Mouse (Mus musculus): Measurements from ENCODE around the gene Gm10974. TPM values are rescaled to one million over a fixed set of nuclear protein-coding genes. Genes with fewer than 3 reads are reported as not detected.

Gm10974 gene
- polyA plus RNA-seq, 1 experiment from 2014 or later = not detected

- no peaks in the 10 kb centered on the region for H3K36me3 ChIP-seq
- no peak for DNase-seq (ENCODE audit: low spot score)
These were observed 4.3 kb downstream of the Gm10974 start for GRCm38 (mm10) chr7:66369934-66370445.

GRCm38 (mm10) chr7:66370970-66371369 is 5.3 kb downstream of the Gm10974 start:
- no peak for DNase-seq (ENCODE audit: low spot score)
- no peaks in the 10 kb centered on the region for H3K27me3 ChIP-seq (ENCODE audit: low read depth, poor library complexity, severe bottlenecking)
- H3K36me3 ChIP-seq = no peaks in the 10 kb centered on the region
- H3K4me1 ChIP-seq = no peaks in the 10 kb centered on the region
- 91% methylated on average over 6 of the region's 6 CpGs for WGBS
- H3K4me3 ChIP-seq = no peak overlapping the region
- H3K27ac ChIP-seq (replicated peaks) = no peak overlapping the region
- H3K9me3 ChIP-seq (replicated peaks) = no peaks in the 10 kb centered on the region

More at GRCm38 (mm10) chr7:66369934-66370445, 4.3 kb downstream of the Gm10974 start:
- Histone ChIP-seq H3K4me3 (no peak overlapping the region), H3K27me3 (ENCODE audit: low read depth, poor library complexity, severe bottlenecking) (no peaks in the 10 kb centered on the region), H3K27ac (replicated peaks) (no peak overlapping the region), H3K9me3 (replicated peaks) (no peaks in the 10 kb centered on the region), H3K4me1 (no peaks in the 10 kb centered on the region)
- WGBS = 78% methylated on average over 5 of the region's 5 CpGs

GRCm38 (mm10) chr7:66373391-66373790 is 7.7 kb downstream of the Gm10974 start:
- Histone ChIP-seq H3K36me3 (no peaks in the 10 kb centered on the region), H3K4me1 (peaks cover 6% of the 10 kb centered on the region; the same call in 1 of the 2 replicates), H3K9me3 (replicated peaks) (no peaks in the 10 kb centered on the region), H3K27me3 (ENCODE audit: low read depth, poor library complexity, severe bottlenecking) (no peaks in the 10 kb centered on the region), H3K27ac (replicated peaks) (no peak overlapping the region), H3K4me3 (no peak overlapping the region)
- DNase-seq (ENCODE audit: low spot score) = no peak
- 88% methylated on average over 3 of the region's 3 CpGs for WGBS

- 80% methylated on average over 4 of the region's 4 CpGs for WGBS
- H3K4me1 ChIP-seq = peaks cover 6% of the 10 kb centered on the region; the same call in 1 of the 2 replicates
- H3K36me3 ChIP-seq = no peaks in the 10 kb centered on the region
- no peaks in the 10 kb centered on the region for H3K27me3 ChIP-seq (ENCODE audit: low read depth, poor library complexity, severe bottlenecking)
- H3K4me3 ChIP-seq = no peak overlapping the region
- H3K9me3 ChIP-seq (replicated peaks) = no peaks in the 10 kb centered on the region
- no peak for DNase-seq (ENCODE audit: low spot score)
- no peak overlapping the region for H3K27ac ChIP-seq (replicated peaks)
These were observed 10.0 kb downstream of the Gm10974 start for GRCm38 (mm10) chr7:66375736-66376135.

- Histone ChIP-seq H3K27ac (replicated peaks) (no peak overlapping the region), H3K4me3 (no peak overlapping the region), H3K27me3 (ENCODE audit: low read depth, poor library complexity, severe bottlenecking) (no peaks in the 10 kb centered on the region), H3K36me3 (no peaks in the 10 kb centered on the region), H3K4me1 (peaks cover 6% of the 10 kb centered on the region; the same call in 1 of the 2 replicates), H3K9me3 (replicated peaks) (no peaks in the 10 kb centered on the region)
- 89% methylated on average over 10 of the region's 10 CpGs for WGBS
- no peak for DNase-seq (ENCODE audit: low spot score)
These were observed 10.9 kb downstream of the Gm10974 start for GRCm38 (mm10) chr7:66376560-66376959.

- no peak for DNase-seq (ENCODE audit: low spot score)
- H3K4me1 ChIP-seq = peaks cover 20% of the 10 kb centered on the region
- H3K9me3 ChIP-seq (replicated peaks) = no peaks in the 10 kb centered on the region
- no peak overlapping the region for H3K4me3 ChIP-seq
- WGBS = 82% methylated on average over 5 of the region's 5 CpGs
- no peak overlapping the region for H3K27ac ChIP-seq (replicated peaks)
- H3K36me3 ChIP-seq = no peaks in the 10 kb centered on the region
- H3K27me3 ChIP-seq (ENCODE audit: low read depth, poor library complexity, severe bottlenecking) = peaks cover 31% of the 10 kb centered on the region; the same call in 1 of the 2 replicates
These were observed 18.5 kb downstream of the Gm10974 start for GRCm38 (mm10) chr7:66384213-66384612.

- H3K36me3 ChIP-seq = no peaks in the 10 kb centered on the region
- H3K9me3 ChIP-seq (replicated peaks) = no peaks in the 10 kb centered on the region
- H3K27ac ChIP-seq (replicated peaks) = no peak overlapping the region
- peaks cover 20% of the 10 kb centered on the region for H3K4me1 ChIP-seq
- H3K27me3 ChIP-seq (ENCODE audit: low read depth, poor library complexity, severe bottlenecking) = peaks cover 31% of the 10 kb centered on the region; the same call in 1 of the 2 replicates
- WGBS = 92% methylated on average over 8 of the region's 8 CpGs
- no peak for DNase-seq (ENCODE audit: low spot score)
- H3K4me3 ChIP-seq = no peak overlapping the region
These were observed 19.2 kb downstream of the Gm10974 start for GRCm38 (mm10) chr7:66384891-66385290.

GRCm38 (mm10) chr7:66385826-66386225 is 20.1 kb downstream of the Gm10974 start:
- Histone ChIP-seq H3K27me3 (ENCODE audit: low read depth, poor library complexity, severe bottlenecking) (peaks cover 31% of the 10 kb centered on the region; the same call in 1 of the 2 replicates), H3K4me3 (no peak overlapping the region), H3K9me3 (replicated peaks) (no peaks in the 10 kb centered on the region), H3K36me3 (no peaks in the 10 kb centered on the region), H3K4me1 (peaks cover 20% of the 10 kb centered on the region), H3K27ac (replicated peaks) (no peak overlapping the region)
- DNase-seq (ENCODE audit: low spot score) = no peak
- WGBS = 96% methylated on average over 11 of the region's 12 CpGs

- Histone ChIP-seq H3K27me3 (ENCODE audit: low read depth, poor library complexity, severe bottlenecking) (peaks cover 31% of the 10 kb centered on the region; the same call in 1 of the 2 replicates), H3K27ac (replicated peaks) (no peak overlapping the region), H3K9me3 (replicated peaks) (no peaks in the 10 kb centered on the region), H3K4me1 (peaks cover 20% of the 10 kb centered on the region), H3K36me3 (no peaks in the 10 kb centered on the region), H3K4me3 (no peak overlapping the region)
- DNase-seq (ENCODE audit: low spot score) = no peak
- 92% methylated on average over 6 of the region's 6 CpGs for WGBS
These were observed 20.7 kb downstream of the Gm10974 start for GRCm38 (mm10) chr7:66386411-66386810.

GRCm38 (mm10) chr7:66387419-66387812 is 21.7 kb downstream of the Gm10974 start:
- Histone ChIP-seq H3K4me1 (peaks cover 20% of the 10 kb centered on the region), H3K4me3 (peak overlapping the region; percentile 77), H3K36me3 (no peaks in the 10 kb centered on the region), H3K27me3 (ENCODE audit: low read depth, poor library complexity, severe bottlenecking) (peaks cover 31% of the 10 kb centered on the region; the same call in 1 of the 2 replicates), H3K9me3 (replicated peaks) (no peaks in the 10 kb centered on the region), H3K27ac (replicated peaks) (peak overlapping the region; percentile 88)
- 3% methylated on average over 13 of the region's 13 CpGs for WGBS
- peak; percentile 23 for DNase-seq (ENCODE audit: low spot score)

- Histone ChIP-seq H3K36me3 (no peaks in the 10 kb centered on the region), H3K4me3 (peak within 1 kb of the TSS; percentile 77), H3K27me3 (ENCODE audit: low read depth, poor library complexity, severe bottlenecking) (peaks cover 31% of the 10 kb centered on the region; the same call in 1 of the 2 replicates), H3K9me3 (replicated peaks) (no peaks in the 10 kb centered on the region), H3K27ac (replicated peaks) (peak within 1 kb of the TSS; percentile 88), H3K4me1 (peaks cover 20% of the 10 kb centered on the region)
- peak; percentile 77 for DNase-seq (ENCODE audit: low spot score)
- under 1% methylated on average over 70 of the region's 70 CpGs for WGBS
These were observed 22.3 kb downstream of the Gm10974 start, which contains the start of gene Lrrk1 for GRCm38 (mm10) chr7:66387813-66388521. TSS of gene Lrrk1 (minus strand) at chr7:66388350.

- Histone ChIP-seq H3K4me3 (peak overlapping the region; percentile 77), H3K36me3 (no peaks in the 10 kb centered on the region), H3K27ac (replicated peaks) (no peak overlapping the region), H3K4me1 (peaks cover 20% of the 10 kb centered on the region), H3K27me3 (ENCODE audit: low read depth, poor library complexity, severe bottlenecking) (peaks cover 31% of the 10 kb centered on the region; the same call in 1 of the 2 replicates), H3K9me3 (replicated peaks) (no peaks in the 10 kb centered on the region)
- DNase-seq (ENCODE audit: low spot score) = peak; percentile 72
- WGBS = 12% methylated on average over 28 of the region's 28 CpGs
These were observed 23.2 kb downstream of the Gm10974 start for GRCm38 (mm10) chr7:66388621-66389532.

Data from midbrain, embryonic 10.5 days (tissue).